Mouse (Mus musculus) neural tube, embryonic 14.5 days (tissue): ENCODE data around the gene Myom3. TPM values are rescaled to one million over a fixed set of nuclear protein-coding genes. Genes with fewer than 3 reads are reported as not detected.

Source experiments
- ATAC-seq: fragments of 200-750 bp; cut with Nextera tagmentation; 2 replicates; pipeline ENCODE4 v1.8.0; 2017; ENCODE audit warnings: low read depth, mild to moderate bottlenecking, moderate TSS enrichment, moderate library complexity
- H3K27ac ChIP-seq: fragments of 300-500 bp; sonication (generic); 2 replicates; pipeline ENCODE4 v1.5.1; 2014; ENCODE audit warnings: low read depth, mild to moderate bottlenecking, control low read depth, low read length, moderate library complexity, mixed read lengths
- H3K27me3 ChIP-seq: fragments of 300-500 bp; sonication (generic); 2 replicates; pipeline ENCODE4 v1.6.1; 2014; ENCODE audit warnings: low read length; ENCODE audit not compliant: control insufficient read depth, insufficient read depth
- H3K36me3 ChIP-seq: fragments of 300-500 bp; sonication (generic); 2 replicates; pipeline ENCODE4 v1.6.1; 2014; ENCODE audit warnings: low read length, mixed read lengths; ENCODE audit not compliant: control insufficient read depth, insufficient read depth
- H3K4me1 ChIP-seq: fragments of 300-500 bp; sonication (generic); 2 replicates; pipeline ENCODE4 v1.6.1; 2014; ENCODE audit warnings: low read length; ENCODE audit not compliant: control insufficient read depth, insufficient read depth
- H3K4me2 ChIP-seq: fragments of 300-500 bp; sonication (generic); 2 replicates; pipeline ENCODE4 v1.6.1; 2014; ENCODE audit warnings: mild to moderate bottlenecking, low read depth, low read length, control low read depth
- H3K4me3 ChIP-seq: fragments of 300-500 bp; sonication (generic); 2 replicates; pipeline ENCODE4 v1.5.1; 2014; ENCODE audit warnings: low read depth, low read length, control low read depth, mixed read lengths
- H3K9ac ChIP-seq: fragments of 300-500 bp; sonication (generic); replicated peaks from 2 replicates; pipeline ENCODE4 v1.6.1; 2014; ENCODE audit warnings: low read depth, mild to moderate bottlenecking, control low read depth, low read length, mixed read lengths
- H3K9me3 ChIP-seq: fragments of 300-500 bp; sonication (generic); 2 replicates; pipeline ENCODE4 v1.6.1; 2016; ENCODE audit warnings: low read length; ENCODE audit not compliant: control insufficient read depth
- WGBS: fragments of 180-500 bp; shearing (Covaris S2); extraction: QIAGEN DNeasy Blood & Tissue Kit; methylation state at CpG from one replicate; pipeline ENCODE4 v1.1.7; 2014; 5-methylcytosine and 5-hydroxymethylcytosine counted together
- polyA plus RNA-seq: library from polyadenylated mRNA; unstranded; fragments of >200 nt; fragmentation: Nextera tagmentation; extraction: Ambion mirVana; gene quantifications from 2 replicates; pipeline ENCODE4 v1.2.1, GENCODE M21; 2014

The Myom3 gene
- polyA plus RNA-seq, 1 experiment from 2014 or later, result 0.08 TPM

GRCm38 (mm10) chr4:135766976-135767375, 7.5 kb downstream of the Myom3 start:
- Histone ChIP-seq H3K36me3 (no peaks in the 10 kb centered on the region), H3K4me3 (no peak overlapping the region), H3K4me2 (no peak overlapping the region), H3K4me1 (no peaks in the 10 kb centered on the region), H3K27me3 (no peaks in the 10 kb centered on the region), H3K27ac (no peak overlapping the region), H3K9ac (no peak overlapping the region), H3K9me3 (no peaks in the 10 kb centered on the region)
- no peak for ATAC-seq
- WGBS, result 86% methylated on average over 3 of the region's 3 CpGs

GRCm38 (mm10) chr4:135768572-135769526, 9.3 kb downstream of the Myom3 start:
- Histone ChIP-seq H3K4me3 (no peak overlapping the region), H3K36me3 (no peaks in the 10 kb centered on the region), H3K27me3 (no peaks in the 10 kb centered on the region), H3K27ac (no peak overlapping the region), H3K4me1 (no peaks in the 10 kb centered on the region), H3K9me3 (no peaks in the 10 kb centered on the region), H3K4me2 (no peak overlapping the region), H3K9ac (no peak overlapping the region)
- ATAC-seq, result no peak
- WGBS, result 63% methylated on average over 14 of the region's 14 CpGs

- no peak for ATAC-seq
- Histone ChIP-seq H3K27ac (no peak overlapping the region), H3K4me2 (no peak overlapping the region), H3K4me1 (no peaks in the 10 kb centered on the region), H3K4me3 (no peak overlapping the region), H3K9ac (no peak overlapping the region), H3K27me3 (no peaks in the 10 kb centered on the region), H3K9me3 (no peaks in the 10 kb centered on the region), H3K36me3 (no peaks in the 10 kb centered on the region)
- WGBS, result 85% methylated on average over 18 of the region's 18 CpGs
Measured at GRCm38 (mm10) chr4:135770611-135771305, 11.2 kb downstream of the Myom3 start.

- Histone ChIP-seq H3K4me2 (no peak overlapping the region), H3K4me3 (no peak overlapping the region), H3K4me1 (no peaks in the 10 kb centered on the region), H3K9ac (no peak overlapping the region), H3K9me3 (no peaks in the 10 kb centered on the region), H3K27me3 (no peaks in the 10 kb centered on the region), H3K36me3 (no peaks in the 10 kb centered on the region), H3K27ac (no peak overlapping the region)
- 84% methylated on average over 6 of the region's 6 CpGs for WGBS
- no peak for ATAC-seq
Measured at GRCm38 (mm10) chr4:135771592-135771991, 12.1 kb downstream of the Myom3 start.

- 81% methylated on average over 4 of the region's 4 CpGs for WGBS
- no peak for ATAC-seq
Measured at GRCm38 (mm10) chr4:135772671-135773070, 13.2 kb downstream of the Myom3 start.

GRCm38 (mm10) chr4:135774496-135774895, 15.0 kb downstream of the Myom3 start:
- Histone ChIP-seq H3K9me3 (no peaks in the 10 kb centered on the region), H3K4me1 (no peaks in the 10 kb centered on the region), H3K4me3 (no peak overlapping the region), H3K27me3 (no peaks in the 10 kb centered on the region), H3K27ac (no peak overlapping the region), H3K4me2 (no peak overlapping the region), H3K36me3 (no peaks in the 10 kb centered on the region), H3K9ac (no peak overlapping the region)
- ATAC-seq, result no peak
- 62% methylated on average over 7 of the region's 8 CpGs for WGBS

More at GRCm38 (mm10) chr4:135772671-135773070, 13.2 kb downstream of the Myom3 start:
- Histone ChIP-seq H3K27ac (no peak overlapping the region), H3K4me2 (no peak overlapping the region), H3K9me3 (no peaks in the 10 kb centered on the region), H3K36me3 (no peaks in the 10 kb centered on the region), H3K4me1 (no peaks in the 10 kb centered on the region), H3K9ac (no peak overlapping the region), H3K4me3 (no peak overlapping the region), H3K27me3 (no peaks in the 10 kb centered on the region)

GRCm38 (mm10) chr4:135776850-135777249, 17.3 kb downstream of the Myom3 start:
- H3K4me1 ChIP-seq, result no peaks in the 10 kb centered on the region
- no peak overlapping the region for H3K9ac ChIP-seq
- H3K27me3 ChIP-seq, result no peaks in the 10 kb centered on the region
- no peaks in the 10 kb centered on the region for H3K9me3 ChIP-seq
- H3K4me2 ChIP-seq, result no peak overlapping the region
- 85% methylated on average over 4 of the region's 4 CpGs for WGBS
- H3K36me3 ChIP-seq, result no peaks in the 10 kb centered on the region
- ATAC-seq, result no peak
- H3K27ac ChIP-seq, result no peak overlapping the region
- no peak overlapping the region for H3K4me3 ChIP-seq

GRCm38 (mm10) chr4:135779661-135780060, 20.1 kb downstream of the Myom3 start:
- H3K9ac ChIP-seq, result no peak overlapping the region
- H3K4me3 ChIP-seq, result no peak overlapping the region
- no peak overlapping the region for H3K4me2 ChIP-seq
- ATAC-seq, result no peak
- H3K27me3 ChIP-seq, result no peaks in the 10 kb centered on the region
- 71% methylated on average over 9 of the region's 9 CpGs for WGBS
- H3K36me3 ChIP-seq, result no peaks in the 10 kb centered on the region
- H3K27ac ChIP-seq, result no peak overlapping the region
- H3K9me3 ChIP-seq, result no peaks in the 10 kb centered on the region
- H3K4me1 ChIP-seq, result no peaks in the 10 kb centered on the region

- no peaks in the 10 kb centered on the region for H3K36me3 ChIP-seq
- H3K4me3 ChIP-seq, result no peak overlapping the region
- no peak overlapping the region for H3K9ac ChIP-seq
- H3K4me2 ChIP-seq, result no peak overlapping the region
- H3K9me3 ChIP-seq, result no peaks in the 10 kb centered on the region
- 83% methylated on average over 3 of the region's 3 CpGs for WGBS
- no peak for ATAC-seq
- H3K27ac ChIP-seq, result no peak overlapping the region
- H3K27me3 ChIP-seq, result no peaks in the 10 kb centered on the region
- no peaks in the 10 kb centered on the region for H3K4me1 ChIP-seq
Measured at GRCm38 (mm10) chr4:135780255-135780654, 20.7 kb downstream of the Myom3 start.
